Mouse (Mus musculus) NIH3T3 (cell line): ENCODE results near the gene Kncn.
A peak's percentile ranks its signal among the peaks of the same experiment; 100 is the strongest.

Experiments
- DNase-seq: peaks from one replicate; pipeline ENCODE4 v3.0.0-alpha.2; 2012; ENCODE audit warnings: low read depth

Kncn gene

GRCm38 (mm10) chr4:115878828-115879227, 5.4 kb upstream of the Kncn start:
- DNase-seq, result no peak

- DNase-seq, result no peak
Observed at GRCm38 (mm10) chr4:115881183-115881582, 3.0 kb upstream of the Kncn start.

- no peak for DNase-seq
Observed at GRCm38 (mm10) chr4:115882195-115882594, 2.0 kb upstream of the Kncn start.

- no peak for DNase-seq
Observed at GRCm38 (mm10) chr4:115885846-115886245, 1.6 kb downstream of the Kncn start.

- DNase-seq, result peak; percentile 67
Observed at GRCm38 (mm10) chr4:115886875-115887274, 2.7 kb downstream of the Kncn start.

GRCm38 (mm10) chr4:115890066-115890465, 5.9 kb downstream of the Kncn start:
- no peak for DNase-seq

GRCm38 (mm10) chr4:115890553-115890952, 6.4 kb downstream of the Kncn start, which contains the start of gene 6430628N08Rik:
Gene 6430628N08Rik (plus strand): TSS chr4:115890665.
- DNase-seq, result no peak

- DNase-seq, result peak; percentile 80
Observed at GRCm38 (mm10) chr4:115894281-115894680, 10.1 kb downstream of the Kncn start.

GRCm38 (mm10) chr4:115897901-115898631, 13.9 kb downstream of the Kncn start:
- no peak for DNase-seq

GRCm38 (mm10) chr4:115902816-115903215, 18.6 kb downstream of the Kncn start:
- peak; percentile 93 for DNase-seq

GRCm38 (mm10) chr4:115904375-115904774, 20.2 kb downstream of the Kncn start:
- DNase-seq, result no peak

- no peak for DNase-seq
Observed at GRCm38 (mm10) chr4:115905701-115906100, 21.5 kb downstream of the Kncn start.

GRCm38 (mm10) chr4:115906791-115907190, 22.6 kb downstream of the Kncn start:
- DNase-seq, result no peak

- DNase-seq, result peak; percentile 14
Observed at GRCm38 (mm10) chr4:115907994-115908393, 23.8 kb downstream of the Kncn start.

- DNase-seq, result peak; percentile 47
Observed at GRCm38 (mm10) chr4:115908641-115909040, 24.4 kb downstream of the Kncn start.

GRCm38 (mm10) chr4:115911586-115911985, 27.4 kb downstream of the Kncn start:
- DNase-seq, result no peak

GRCm38 (mm10) chr4:115919911-115920310, 35.7 kb downstream of the Kncn start:
- DNase-seq, result no peak

GRCm38 (mm10) chr4:115922688-115923087, 38.5 kb downstream of the Kncn start:
- peak; percentile 52 for DNase-seq

GRCm38 (mm10) chr4:115923262-115923880, 39.2 kb downstream of the Kncn start:
- peak; percentile 34 for DNase-seq

GRCm38 (mm10) chr4:115927637-115928036, 43.4 kb downstream of the Kncn start:
- DNase-seq, result no peak

GRCm38 (mm10) chr4:115931556-115932088, 47.4 kb downstream of the Kncn start:
- no peak for DNase-seq

GRCm38 (mm10) chr4:115935835-115936581, 51.8 kb downstream of the Kncn start:
- DNase-seq, result no peak

- no peak for DNase-seq
Observed at GRCm38 (mm10) chr4:115936646-115937045, 52.4 kb downstream of the Kncn start.
